Mouse (Mus musculus) midbrain, postnatal 0 days (tissue): ENCODE results near the gene Lrrc74a. TPM values are rescaled to one million over a fixed set of nuclear protein-coding genes. Genes with fewer than 3 reads are reported as not detected.

ENCODE experiments used
- ATAC-seq: fragments of 200-750 bp; cut with Nextera tagmentation; 2 replicates; pipeline ENCODE4 v1.8.0; 2017; ENCODE audit warnings: moderate number of reproducible peaks, mild to moderate bottlenecking, moderate TSS enrichment, moderate library complexity; ENCODE audit not compliant: low FRiP score
- DNase-seq: peaks from one replicate; pipeline ENCODE4 v3.0.0-alpha.2; 2015; ENCODE audit warnings: low spot score
- H3K27ac ChIP-seq: fragments of 300-500 bp; sonication (generic); 2 replicates; pipeline ENCODE4 v1.5.1; 2014; ENCODE audit warnings: low read depth, mild to moderate bottlenecking, low read length, mixed read lengths
- H3K27me3 ChIP-seq: fragments of 300-500 bp; sonication (generic); 2 replicates; pipeline ENCODE4 v1.6.1; 2014; ENCODE audit warnings: low read length, control low read depth, mixed read lengths; ENCODE audit not compliant: insufficient read depth
- H3K36me3 ChIP-seq: fragments of 300-500 bp; sonication (generic); 2 replicates; pipeline ENCODE4 v1.6.1; 2014; ENCODE audit warnings: low read length, control low read depth, mixed read lengths; ENCODE audit not compliant: insufficient read depth
- H3K4me1 ChIP-seq: fragments of 300-500 bp; sonication (generic); 2 replicates; pipeline ENCODE4 v1.6.1; 2014; ENCODE audit warnings: mild to moderate bottlenecking, control low read depth, antibody characterized with exemption, low read length, mixed read lengths; ENCODE audit not compliant: insufficient read depth
- H3K4me2 ChIP-seq: fragments of 300-500 bp; sonication (generic); 2 replicates; pipeline ENCODE4 v1.6.1; 2014; ENCODE audit warnings: low read depth, mild to moderate bottlenecking, low read length, mixed read lengths; ENCODE audit not compliant: poor library complexity, severe bottlenecking
- H3K4me3 ChIP-seq: fragments of 300-500 bp; sonication (generic); 2 replicates; pipeline ENCODE4 v1.5.1; 2014; ENCODE audit warnings: low read depth, mild to moderate bottlenecking, low read length, moderate library complexity
- H3K9ac ChIP-seq: fragments of 300-500 bp; sonication (generic); replicated peaks from 2 replicates; pipeline ENCODE4 v1.6.1; 2014; ENCODE audit warnings: mild to moderate bottlenecking, low read length, moderate library complexity, mixed read lengths; ENCODE audit not compliant: poor library complexity, severe bottlenecking
- H3K9me3 ChIP-seq: fragments of 300-500 bp; sonication (generic); 2 replicates; pipeline ENCODE4 v1.6.1; 2016; ENCODE audit warnings: low read length, control low read depth
- CTCF ChIP-seq: IDR thresholded peaks from 2 replicates; pipeline ENCODE4 v1.5.1; 2016; ENCODE audit warnings: antibody characterized with exemption, mild to moderate bottlenecking
- WGBS: fragments of 180-500 bp; shearing (Covaris S2); extraction: QIAGEN DNeasy Blood & Tissue Kit; methylation state at CpG from one replicate; pipeline ENCODE4 v1.1.7; 2014; 5-methylcytosine and 5-hydroxymethylcytosine counted together
- polyA plus RNA-seq: library from polyadenylated mRNA; unstranded; fragments of >200 nt; fragmentation: Nextera tagmentation; extraction: Ambion mirVana; gene quantifications from 2 replicates; pipeline ENCODE4 v1.2.1, GENCODE M21; 2015
- total RNA-seq: library from RNA; depleted of rRNA; stranded (reverse); fragments of >200 nt; gene quantifications from 2 replicates; pipeline ENCODE4 v1.2.3, GENCODE M21; 2014

Lrrc74a gene
- total and polyA plus RNA-seq, 2 experiments from 2014 or later: not detected

- Histone ChIP-seq H3K9me3 (no peaks in the 10 kb centered on the region), H3K4me2 (no peak overlapping the region), H3K36me3 (peaks cover 10% of the 10 kb centered on the region; the same call in 1 of the 2 replicates), H3K4me1 (no peaks in the 10 kb centered on the region), H3K9ac (no peak overlapping the region), H3K27ac (no peak overlapping the region), H3K4me3 (no peak overlapping the region), H3K27me3 (no peaks in the 10 kb centered on the region)
- 85% methylated on average over 5 of the region's 5 CpGs for WGBS
- DNase-seq (no peak), ATAC-seq (no peak)
- TF ChIP-seq CTCF: no peak
These were observed 28.3 kb upstream of the Lrrc74a start for GRCm38 (mm10) chr12:86705843-86706242.

DNA sequence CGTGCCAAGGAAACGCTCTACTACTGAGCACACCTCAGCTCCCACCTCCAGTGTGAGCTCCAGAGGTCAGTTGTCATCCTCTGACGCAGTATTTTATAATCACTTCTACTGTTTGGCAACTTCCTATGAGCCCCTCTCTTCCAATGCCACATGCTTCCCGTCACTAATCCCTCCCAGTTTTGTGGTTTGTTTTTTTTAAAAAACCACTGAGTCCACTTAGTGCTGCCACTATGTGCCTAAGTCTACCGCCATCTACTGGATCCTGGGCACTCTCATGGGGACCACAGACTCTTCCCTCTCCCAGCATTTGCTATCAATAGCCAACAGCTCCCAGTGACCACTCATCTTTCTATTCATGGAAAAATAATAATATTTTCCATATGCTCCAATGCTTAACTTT is 20.1 kb upstream of the Lrrc74a start:
- Histone ChIP-seq H3K36me3 (0 out of 2 replicates have a peak, but pooled peaks cover 3% of the 10 kb centered on the region), H3K4me3 (no peak overlapping the region), H3K4me1 (no peaks in the 10 kb centered on the region), H3K27me3 (no peaks in the 10 kb centered on the region), H3K27ac (no peak overlapping the region), H3K9me3 (no peaks in the 10 kb centered on the region), H3K4me2 (no peak overlapping the region), H3K9ac (no peak overlapping the region)
- WGBS: 74% methylated on average over 5 of the region's 5 CpGs
- peak; percentile 60 for TF ChIP-seq CTCF
- ATAC-seq: no peak
- DNase-seq: peak; percentile 55

DNA sequence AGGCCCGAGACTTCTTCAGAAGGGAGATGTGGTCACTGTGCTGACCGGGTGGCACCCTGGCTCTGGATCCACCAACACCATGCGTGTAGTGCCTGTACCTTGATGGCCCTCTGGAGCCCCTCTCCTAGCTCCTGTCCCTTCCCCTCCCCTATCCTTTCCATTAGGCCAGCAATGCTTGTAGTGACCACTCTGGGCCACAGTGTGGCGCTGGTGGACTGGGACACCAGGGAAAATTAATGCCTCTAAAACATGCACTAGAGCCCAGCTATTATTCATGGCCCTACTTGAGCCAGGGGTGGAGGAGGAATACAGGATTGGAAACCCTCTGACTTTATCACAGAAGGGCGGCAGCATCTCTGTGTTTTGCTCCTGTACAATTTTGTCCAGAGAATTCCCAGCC is 18.8 kb upstream of the Lrrc74a start:
- 39% methylated on average over 5 of the region's 5 CpGs for WGBS
- no peaks in the 10 kb centered on the region for H3K4me1 ChIP-seq
- TF ChIP-seq CTCF: peak; percentile 88
- no peak for ATAC-seq
- H3K36me3 ChIP-seq: 0 out of 2 replicates have a peak, but pooled peaks cover 8% of the 10 kb centered on the region
- H3K27me3 ChIP-seq: no peaks in the 10 kb centered on the region
- no peak overlapping the region for H3K4me3 ChIP-seq
- H3K4me2 ChIP-seq: no peak overlapping the region
- H3K9me3 ChIP-seq: no peaks in the 10 kb centered on the region
- DNase-seq: peak; percentile 72
- no peak overlapping the region for H3K9ac ChIP-seq
- no peak overlapping the region for H3K27ac ChIP-seq

DNA sequence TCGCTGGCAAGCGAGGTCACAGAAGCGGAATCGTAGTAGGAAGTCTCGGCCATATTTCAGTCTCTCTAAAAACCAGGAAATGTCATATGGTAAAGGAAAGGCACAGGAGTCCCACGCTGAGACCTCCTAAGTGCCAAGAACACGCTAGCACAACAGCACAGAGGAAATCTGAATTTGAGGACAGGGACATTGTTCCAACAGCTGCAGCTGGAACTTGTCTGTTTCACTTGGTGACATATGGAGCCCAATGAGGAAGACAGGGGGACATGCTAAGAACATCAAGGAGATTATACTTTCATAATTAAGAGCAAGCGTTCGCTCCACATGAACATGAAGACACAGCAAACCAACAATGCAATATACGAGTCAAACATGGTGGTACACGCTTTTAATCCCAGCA is 17.2 kb upstream of the Lrrc74a start:
- H3K9ac ChIP-seq: no peak overlapping the region
- no peaks in the 10 kb centered on the region for H3K4me1 ChIP-seq
- H3K27me3 ChIP-seq: no peaks in the 10 kb centered on the region
- no peak for TF ChIP-seq CTCF
- H3K4me2 ChIP-seq: no peak overlapping the region
- H3K4me3 ChIP-seq: no peak overlapping the region
- ATAC-seq (no peak), DNase-seq (no peak)
- H3K9me3 ChIP-seq: no peaks in the 10 kb centered on the region
- 93% methylated on average over 11 of the region's 11 CpGs for WGBS
- no peak overlapping the region for H3K27ac ChIP-seq
- H3K36me3 ChIP-seq: 0 out of 2 replicates have a peak, but pooled peaks cover 8% of the 10 kb centered on the region

GRCm38 (mm10) chr12:86719961-86720639 is 14.1 kb upstream of the Lrrc74a start:
- H3K4me1 ChIP-seq: no peaks in the 10 kb centered on the region
- no peaks in the 10 kb centered on the region for H3K9me3 ChIP-seq
- no peak for TF ChIP-seq CTCF
- H3K36me3 ChIP-seq: 0 out of 2 replicates have a peak, but pooled peaks cover 5% of the 10 kb centered on the region
- 86% methylated on average over 18 of the region's 18 CpGs for WGBS
- ATAC-seq (no peak), DNase-seq (no peak)
- no peak overlapping the region for H3K9ac ChIP-seq
- H3K4me2 ChIP-seq: no peak overlapping the region
- no peak overlapping the region for H3K4me3 ChIP-seq
- H3K27ac ChIP-seq: no peak overlapping the region
- no peaks in the 10 kb centered on the region for H3K27me3 ChIP-seq

DNA sequence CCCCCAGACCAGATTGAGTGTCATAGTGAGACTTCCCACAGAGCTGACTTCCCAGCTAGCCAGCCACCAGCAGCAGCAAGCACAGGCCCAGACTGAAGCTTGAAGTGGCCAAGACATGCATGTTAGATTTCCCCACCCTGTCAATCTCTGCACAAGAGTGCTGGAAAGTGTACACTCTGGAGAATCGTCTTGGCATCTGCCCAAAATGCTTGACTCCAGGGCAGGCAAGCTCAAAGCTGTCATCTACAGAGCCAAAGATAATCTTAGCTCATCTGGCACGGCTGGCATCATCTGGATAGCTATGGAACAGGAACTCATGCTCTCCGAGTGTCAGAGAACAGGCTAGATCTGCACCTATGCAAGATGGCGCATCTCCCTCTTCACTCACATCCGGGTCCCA is 12.7 kb upstream of the Lrrc74a start:
- DNase-seq (peak; percentile 17), ATAC-seq (no peak)
- H3K9ac ChIP-seq: no peak overlapping the region
- no peaks in the 10 kb centered on the region for H3K9me3 ChIP-seq
- no peaks in the 10 kb centered on the region for H3K4me1 ChIP-seq
- H3K27ac ChIP-seq: no peak overlapping the region
- no peak overlapping the region for H3K4me2 ChIP-seq
- WGBS: 76% methylated on average over 5 of the region's 5 CpGs
- H3K36me3 ChIP-seq: 0 out of 2 replicates have a peak, but pooled peaks cover 5% of the 10 kb centered on the region
- no peak overlapping the region for H3K4me3 ChIP-seq
- H3K27me3 ChIP-seq: no peaks in the 10 kb centered on the region
- no peak for TF ChIP-seq CTCF
